Mouse (Mus musculus): ENCODE results near the gene Rps28. TPM values are rescaled to one million over a fixed set of nuclear protein-coding genes. Genes with fewer than 3 reads are reported as not detected.
A peak's percentile ranks its signal among the peaks of the same experiment; 100 is the strongest.

Gene Rps28
- polyA plus RNA-seq, 1 experiment from 2014 or later = 701 TPM

DNA sequence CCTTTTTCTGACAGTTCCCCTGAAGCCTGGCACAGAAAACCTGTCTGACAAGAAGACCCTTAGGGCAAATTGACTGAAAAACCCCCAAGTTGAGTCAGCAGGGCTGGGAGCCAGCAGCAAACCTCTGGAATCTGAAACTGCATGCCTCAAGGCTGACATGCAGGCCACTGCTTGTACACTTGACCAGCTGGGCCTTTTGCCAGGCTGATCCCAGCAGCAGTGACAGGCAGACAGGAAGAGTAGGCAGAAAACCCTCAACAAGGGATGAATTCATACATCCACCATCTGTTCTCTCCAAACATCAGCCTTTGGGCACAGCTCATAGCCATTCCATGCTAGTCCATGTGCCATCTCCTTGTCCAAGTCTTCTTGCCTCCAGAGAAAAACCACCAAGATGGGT, 41.0 kb downstream of the Rps28 start:
- H3K27me3 ChIP-seq (ENCODE audit: control insufficient read depth, insufficient read depth, low read length) = peaks cover 16% of the 10 kb centered on the region; the same call in 1 of the 2 replicates
- no peak overlapping the region for H3K4me2 ChIP-seq
- ATAC-seq (replicated peaks; ENCODE audit: insufficient number of reproducible peaks, low FRiP score, low TSS enrichment) = no peak
- no peak overlapping the region for H3K9ac ChIP-seq (ENCODE audit: low read depth, low read length)
- H3K27ac ChIP-seq (ENCODE audit: low read depth, low read length) = no peak overlapping the region
- no peaks in the 10 kb centered on the region for H3K9me3 ChIP-seq (replicated peaks; ENCODE audit: control insufficient read depth, low read length)
- no peak overlapping the region for H3K4me3 ChIP-seq (ENCODE audit: low read depth, low read length)
- H3K4me1 ChIP-seq (ENCODE audit: control insufficient read depth, insufficient read depth, low read length) = peaks cover 36% of the 10 kb centered on the region
- H3K36me3 ChIP-seq (ENCODE audit: control insufficient read depth, insufficient read depth, low read length) = no peaks in the 10 kb centered on the region

DNA sequence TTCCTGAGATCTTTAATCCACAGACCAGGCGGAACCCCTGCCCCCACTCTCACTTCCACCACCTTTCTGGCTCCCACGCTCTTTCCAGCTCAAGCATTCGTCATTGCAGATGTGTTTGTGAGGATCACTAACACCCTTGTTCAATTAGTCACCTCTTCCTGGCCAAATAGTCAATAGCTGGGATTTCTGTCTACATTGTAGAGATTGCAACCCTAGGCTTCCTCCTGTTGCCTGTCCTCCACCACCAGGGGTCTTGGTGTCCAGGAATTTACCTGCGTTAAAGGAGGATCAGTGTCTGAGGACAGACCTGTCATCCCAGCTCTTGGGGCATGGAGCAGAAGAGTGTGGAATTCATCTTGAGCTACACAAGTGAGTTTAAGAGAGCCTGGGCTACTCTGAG, 42.3 kb downstream of the Rps28 start:
- Histone ChIP-seq H3K4me1 (ENCODE audit: control insufficient read depth, insufficient read depth, low read length) (peaks cover 36% of the 10 kb centered on the region), H3K36me3 (ENCODE audit: control insufficient read depth, insufficient read depth, low read length) (no peaks in the 10 kb centered on the region), H3K9ac (ENCODE audit: low read depth, low read length) (peak overlapping the region; percentile 72), H3K27ac (ENCODE audit: low read depth, low read length) (no peak overlapping the region), H3K9me3 (replicated peaks; ENCODE audit: control insufficient read depth, low read length) (no peaks in the 10 kb centered on the region), H3K27me3 (ENCODE audit: control insufficient read depth, insufficient read depth, low read length) (peaks cover 16% of the 10 kb centered on the region; the same call in 1 of the 2 replicates), H3K4me2 (peak overlapping the region; percentile 95), H3K4me3 (ENCODE audit: low read depth, low read length) (peak overlapping the region; percentile 50)
- ATAC-seq (replicated peaks; ENCODE audit: insufficient number of reproducible peaks, low FRiP score, low TSS enrichment) = no peak
- WGBS (ENCODE audit: insufficient replicate concordance) = 37% methylated on average over 4 of the region's 4 CpGs

DNA sequence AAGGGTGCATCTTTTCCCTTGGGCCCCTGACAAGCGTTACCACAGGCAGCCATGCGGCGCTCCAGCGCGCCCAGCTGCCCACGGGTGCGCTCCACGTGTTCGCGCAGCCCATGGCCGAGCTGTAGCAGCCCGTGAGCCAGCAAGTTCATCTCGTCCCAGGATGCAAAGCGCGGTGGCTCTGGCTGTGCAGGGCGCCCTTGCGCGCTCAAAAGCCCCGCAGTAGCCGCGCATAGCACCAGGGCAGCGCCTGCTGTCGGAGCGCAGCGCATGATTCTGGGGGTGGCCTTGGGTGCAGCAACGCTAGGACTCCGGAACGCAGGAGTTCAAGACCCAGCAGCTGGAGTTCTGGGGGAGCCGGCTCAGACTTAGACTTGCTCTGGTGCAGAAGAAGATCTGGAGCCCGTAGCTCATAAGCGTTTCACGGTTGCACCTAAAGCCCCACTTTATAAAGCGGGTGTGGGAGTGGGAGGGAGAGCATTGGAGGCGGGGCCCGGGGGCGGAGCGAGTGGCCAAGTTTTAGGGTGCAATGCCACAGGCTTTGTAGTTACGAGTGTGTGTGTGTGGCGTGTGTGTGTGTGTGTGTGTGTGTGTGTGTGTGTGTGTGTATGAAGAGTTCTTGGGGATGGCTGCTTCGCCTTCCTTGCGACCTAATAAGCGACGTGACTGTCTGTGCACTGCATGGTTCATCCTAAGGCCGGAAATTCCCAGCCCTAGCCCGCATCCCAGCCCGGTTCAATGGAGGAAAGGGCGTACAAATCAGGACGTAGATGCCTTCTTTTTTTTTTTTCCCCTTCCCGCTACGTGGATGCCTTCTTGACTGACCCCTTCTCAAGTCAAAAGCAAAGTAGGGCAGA, 43.0 kb downstream of the Rps28 start, which contains the start of gene Angptl4:
Gene Angptl4, minus strand, starts transcription at position 707 of the 854 bp plus-strand sequence.
- Histone ChIP-seq H3K36me3 (ENCODE audit: control insufficient read depth, insufficient read depth, low read length) (no peaks in the 10 kb centered on the region), H3K9ac (ENCODE audit: low read depth, low read length) (peak within 1 kb of the TSS; percentile 72), H3K4me1 (ENCODE audit: control insufficient read depth, insufficient read depth, low read length) (peaks cover 36% of the 10 kb centered on the region), H3K27ac (ENCODE audit: low read depth, low read length) (peak within 1 kb of the TSS; percentile 80), H3K4me3 (ENCODE audit: low read depth, low read length) (peak within 1 kb of the TSS; percentile 50), H3K27me3 (ENCODE audit: control insufficient read depth, insufficient read depth, low read length) (peaks cover 11% of the 10 kb centered on the region; the same call in 1 of the 2 replicates), H3K4me2 (peak within 1 kb of the TSS; percentile 95), H3K9me3 (replicated peaks; ENCODE audit: control insufficient read depth, low read length) (no peaks in the 10 kb centered on the region)
- WGBS (ENCODE audit: insufficient replicate concordance) = 2% methylated on average over 50 of the region's 50 CpGs
- peak; percentile 78 for ATAC-seq (replicated peaks; ENCODE audit: insufficient number of reproducible peaks, low FRiP score, low TSS enrichment)

DNA sequence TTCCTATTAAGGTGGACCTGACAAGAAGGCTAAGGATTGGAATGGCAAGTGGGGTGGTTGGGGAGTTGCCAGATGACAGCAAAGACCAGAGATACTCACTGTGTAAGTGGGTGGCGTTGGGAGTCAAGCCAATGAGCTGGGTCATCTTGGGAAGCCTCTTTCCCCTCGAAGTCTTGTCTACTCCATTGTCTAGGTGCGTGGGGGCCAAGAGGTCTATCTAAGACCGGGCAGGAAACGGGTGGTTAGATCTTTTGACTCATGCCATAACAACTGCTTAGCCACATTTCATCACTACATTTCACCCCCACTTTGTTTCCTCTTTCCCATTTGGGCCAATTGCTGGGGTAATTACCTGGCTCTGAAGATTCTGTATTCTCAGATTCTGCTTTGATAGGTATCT, 43.9 kb downstream of the Rps28 start:
- no peak overlapping the region for H3K27ac ChIP-seq (ENCODE audit: low read depth, low read length)
- no peaks in the 10 kb centered on the region for H3K9me3 ChIP-seq (replicated peaks; ENCODE audit: control insufficient read depth, low read length)
- H3K4me2 ChIP-seq = peak overlapping the region; percentile 95
- peak overlapping the region; percentile 72; the same call in 1 of the 2 replicates for H3K9ac ChIP-seq (ENCODE audit: low read depth, low read length)
- 74% methylated on average over 5 of the region's 5 CpGs for WGBS (ENCODE audit: insufficient replicate concordance)
- H3K4me1 ChIP-seq (ENCODE audit: control insufficient read depth, insufficient read depth, low read length) = peaks cover 36% of the 10 kb centered on the region
- no peak for ATAC-seq (replicated peaks; ENCODE audit: insufficient number of reproducible peaks, low FRiP score, low TSS enrichment)
- H3K27me3 ChIP-seq (ENCODE audit: control insufficient read depth, insufficient read depth, low read length) = peaks cover 7% of the 10 kb centered on the region; the same call in 1 of the 2 replicates
- no peak overlapping the region for H3K4me3 ChIP-seq (ENCODE audit: low read depth, low read length)
- H3K36me3 ChIP-seq (ENCODE audit: control insufficient read depth, insufficient read depth, low read length) = no peaks in the 10 kb centered on the region

DNA sequence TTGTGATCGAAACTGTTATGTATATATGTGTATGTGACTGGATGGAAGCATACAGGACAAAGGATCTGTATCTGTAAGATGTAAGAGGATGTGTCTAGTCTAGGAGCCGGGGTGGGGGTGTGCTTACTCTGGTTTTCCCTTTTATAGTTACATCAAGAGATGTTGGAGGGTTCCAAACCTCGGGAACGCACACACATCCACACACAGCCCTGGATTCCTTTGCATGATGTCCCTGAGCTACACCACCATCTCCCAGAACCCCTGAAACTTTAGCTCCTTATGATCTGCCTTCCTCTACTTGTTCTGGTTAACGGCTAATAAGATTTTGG, 44.4 kb downstream of the Rps28 start:
- Histone ChIP-seq H3K4me3 (ENCODE audit: low read depth, low read length) (no peak overlapping the region), H3K4me2 (peak overlapping the region; percentile 95), H3K4me1 (ENCODE audit: control insufficient read depth, insufficient read depth, low read length) (peaks cover 36% of the 10 kb centered on the region), H3K27ac (ENCODE audit: low read depth, low read length) (peak overlapping the region; percentile 78), H3K9ac (ENCODE audit: low read depth, low read length) (no peak overlapping the region), H3K27me3 (ENCODE audit: control insufficient read depth, insufficient read depth, low read length) (peaks cover 7% of the 10 kb centered on the region; the same call in 1 of the 2 replicates), H3K9me3 (replicated peaks; ENCODE audit: control insufficient read depth, low read length) (no peaks in the 10 kb centered on the region), H3K36me3 (ENCODE audit: control insufficient read depth, insufficient read depth, low read length) (no peaks in the 10 kb centered on the region)
- no peak for ATAC-seq (replicated peaks; ENCODE audit: insufficient number of reproducible peaks, low FRiP score, low TSS enrichment)
- whole genome bisulfite sequencing (ENCODE audit: insufficient replicate concordance) = 87% methylated on average over 5 of the region's 5 CpGs

DNA sequence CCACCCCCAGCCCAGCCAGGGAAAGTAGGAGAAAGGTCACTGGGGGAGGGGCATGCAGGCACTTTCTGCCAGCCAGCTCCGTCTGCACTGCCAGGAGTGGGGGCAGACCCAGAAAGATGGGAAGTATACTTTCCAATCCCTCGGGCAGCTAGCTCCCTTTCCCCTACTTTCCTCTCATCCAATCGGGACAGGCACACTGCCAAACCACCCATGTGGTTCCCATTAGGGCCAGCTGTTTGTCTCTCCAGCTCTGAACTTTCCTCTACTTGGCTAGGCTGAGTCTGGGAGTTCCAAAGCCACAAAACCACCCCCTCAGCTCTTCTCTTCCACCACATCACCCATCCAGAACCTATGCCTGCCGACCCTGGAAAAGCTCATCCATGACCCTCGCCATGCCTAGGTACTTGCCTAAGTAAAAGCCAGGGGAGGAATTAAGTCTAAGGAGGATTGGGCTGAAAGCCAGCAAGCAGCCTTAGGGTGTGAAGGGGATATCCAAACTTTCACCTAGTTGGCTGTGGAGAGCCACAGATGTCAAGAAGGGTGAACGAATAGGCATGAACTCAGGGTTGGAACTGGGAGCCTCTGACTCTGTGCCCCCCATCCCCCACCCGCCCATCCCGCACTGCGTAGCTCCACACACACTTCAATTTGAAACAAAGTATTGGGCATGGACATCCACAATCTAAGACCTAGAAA, 44.9 kb downstream of the Rps28 start:
- 45% methylated on average over 9 of the region's 9 CpGs for WGBS (ENCODE audit: insufficient replicate concordance)
- no peaks in the 10 kb centered on the region for H3K36me3 ChIP-seq (ENCODE audit: control insufficient read depth, insufficient read depth, low read length)
- peak overlapping the region; percentile 78 for H3K27ac ChIP-seq (ENCODE audit: low read depth, low read length)
- H3K9ac ChIP-seq (ENCODE audit: low read depth, low read length) = peak overlapping the region; percentile 46; the same call in 1 of the 2 replicates
- ATAC-seq (replicated peaks; ENCODE audit: insufficient number of reproducible peaks, low FRiP score, low TSS enrichment) = peak; percentile 40; the same call in 1 of the 2 replicates
- no peak overlapping the region for H3K4me3 ChIP-seq (ENCODE audit: low read depth, low read length)
- H3K9me3 ChIP-seq (replicated peaks; ENCODE audit: control insufficient read depth, low read length) = no peaks in the 10 kb centered on the region
- peaks cover 36% of the 10 kb centered on the region for H3K4me1 ChIP-seq (ENCODE audit: control insufficient read depth, insufficient read depth, low read length)
- H3K4me2 ChIP-seq = peak overlapping the region; percentile 95
- peaks cover 6% of the 10 kb centered on the region; the same call in 1 of the 2 replicates for H3K27me3 ChIP-seq (ENCODE audit: control insufficient read depth, insufficient read depth, low read length)

DNA sequence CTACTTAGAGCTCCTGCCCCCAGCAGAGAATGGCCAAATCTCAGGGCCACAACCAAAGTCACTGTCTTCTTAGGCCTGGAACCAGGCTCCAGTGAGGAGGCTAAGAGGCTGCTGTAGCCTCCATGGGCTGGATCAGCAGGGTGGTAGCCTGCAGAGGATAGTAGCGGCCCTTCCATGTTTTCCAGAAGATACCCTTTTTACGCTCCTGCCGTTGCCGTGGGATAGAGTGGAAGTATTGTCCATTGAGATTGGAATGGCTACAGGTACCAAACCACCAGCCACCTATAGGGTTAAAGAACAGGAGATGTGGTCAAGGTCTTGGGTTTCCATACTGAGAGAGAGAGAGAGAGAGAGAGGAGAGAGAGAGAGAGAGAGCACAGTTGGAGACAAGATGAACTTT, 49.1 kb downstream of the Rps28 start:
- H3K4me1 ChIP-seq (ENCODE audit: control insufficient read depth, insufficient read depth, low read length) = peaks cover 15% of the 10 kb centered on the region
- no peak overlapping the region for H3K9ac ChIP-seq (ENCODE audit: low read depth, low read length)
- H3K27me3 ChIP-seq (ENCODE audit: control insufficient read depth, insufficient read depth, low read length) = no peaks in the 10 kb centered on the region
- no peak for ATAC-seq (replicated peaks; ENCODE audit: insufficient number of reproducible peaks, low FRiP score, low TSS enrichment)
- WGBS (ENCODE audit: insufficient replicate concordance) = 95% methylated on average over 4 of the region's 4 CpGs
- H3K27ac ChIP-seq (ENCODE audit: low read depth, low read length) = no peak overlapping the region
- H3K4me2 ChIP-seq = no peak overlapping the region
- H3K9me3 ChIP-seq (replicated peaks; ENCODE audit: control insufficient read depth, low read length) = no peaks in the 10 kb centered on the region
- H3K36me3 ChIP-seq (ENCODE audit: control insufficient read depth, insufficient read depth, low read length) = no peaks in the 10 kb centered on the region
- no peak overlapping the region for H3K4me3 ChIP-seq (ENCODE audit: low read depth, low read length)

DNA sequence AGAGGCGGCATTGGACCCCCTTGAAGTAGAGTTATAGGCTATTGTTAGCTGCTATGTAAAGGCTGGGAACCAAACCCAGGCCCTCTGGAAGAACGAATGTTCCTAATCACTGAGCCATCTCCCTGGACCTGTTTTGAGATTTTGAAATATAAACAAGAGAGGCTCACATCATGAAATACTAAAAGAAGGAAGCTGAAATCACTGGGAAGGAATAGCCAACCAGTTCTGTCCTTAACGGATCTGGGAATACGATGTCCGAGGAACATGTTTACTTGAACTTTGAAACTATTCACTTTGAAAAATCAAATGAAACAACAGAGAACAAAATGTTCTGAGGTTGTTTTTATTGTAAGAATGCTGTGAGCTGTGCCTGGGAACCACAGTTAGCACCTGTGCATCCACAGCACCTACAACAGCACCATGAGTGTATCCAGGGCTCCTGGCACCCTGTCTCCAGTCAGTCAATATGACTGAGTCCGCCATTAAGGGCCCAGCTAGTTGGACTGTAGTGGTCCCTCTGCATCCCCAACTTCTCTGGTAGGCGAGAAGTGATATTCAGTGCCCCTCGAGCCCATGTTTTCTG, 49.7 kb downstream of the Rps28 start:
- no peak for ATAC-seq (replicated peaks; ENCODE audit: insufficient number of reproducible peaks, low FRiP score, low TSS enrichment)
- 90% methylated on average over 8 of the region's 8 CpGs for WGBS (ENCODE audit: insufficient replicate concordance)
- H3K4me1 ChIP-seq (ENCODE audit: control insufficient read depth, insufficient read depth, low read length) = peaks cover 12% of the 10 kb centered on the region

More for the DNA sequence above, 49.7 kb downstream of the Rps28 start:
- no peak overlapping the region for H3K9ac ChIP-seq (ENCODE audit: low read depth, low read length)
- H3K36me3 ChIP-seq (ENCODE audit: control insufficient read depth, insufficient read depth, low read length) = no peaks in the 10 kb centered on the region
- H3K4me2 ChIP-seq = no peak overlapping the region
- H3K27ac ChIP-seq (ENCODE audit: low read depth, low read length) = no peak overlapping the region
- no peak overlapping the region for H3K4me3 ChIP-seq (ENCODE audit: low read depth, low read length)
- no peaks in the 10 kb centered on the region for H3K27me3 ChIP-seq (ENCODE audit: control insufficient read depth, insufficient read depth, low read length)
- H3K9me3 ChIP-seq (replicated peaks; ENCODE audit: control insufficient read depth, low read length) = no peaks in the 10 kb centered on the region
